Mouse (Mus musculus) liver, embryonic 14.5 days (tissue): Measurements from ENCODE around the gene Spata32. TPM values are rescaled to one million over a fixed set of nuclear protein-coding genes. Genes with fewer than 3 reads are reported as not detected.

Experiments
- ATAC-seq: fragments of 200-750 bp; cut with Nextera tagmentation; 2 replicates; pipeline ENCODE4 v1.8.0; 2017; ENCODE audit warnings: moderate number of reproducible peaks, mild to moderate bottlenecking, moderate library complexity; ENCODE audit not compliant: insufficient read depth
- DNase-seq, 3 experiments: peaks; one replicate each; pipeline ENCODE4 v3.0.0-alpha.2; 2012 to 2013; ENCODE audit warnings: low read depth in 3 of 3, low spot score in 3 of 3
- H3K27ac ChIP-seq: fragments of 300-500 bp; sonication (generic); 2 replicates; pipeline ENCODE4 v1.5.1; 2014; ENCODE audit warnings: moderate library complexity, mild to moderate bottlenecking, control low read depth, inconsistent platforms
- H3K27me3 ChIP-seq: fragments of 300-500 bp; sonication (generic); 2 replicates; pipeline ENCODE4 v1.6.1; 2014; ENCODE audit warnings: mild to moderate bottlenecking, low read length, moderate library complexity; ENCODE audit not compliant: control insufficient read depth, insufficient read depth
- H3K36me3 ChIP-seq: fragments of 300-500 bp; sonication (generic); replicated peaks from 2 replicates; pipeline ENCODE4 v1.6.1; 2014; ENCODE audit warnings: low read depth; ENCODE audit not compliant: control insufficient read depth, insufficient read depth
- H3K4me1 ChIP-seq, 2 experiments: fragments of 200-500 bp in 1 of 2; fragments of 300-500 bp in 1 of 2; sonication (generic) in 1 of 2; replicated peaks; 2 replicates each; pipeline ENCODE4 v1.6.1; 2012 to 2014; ENCODE audit warnings: antibody characterized with exemption in 1 of 2, inconsistent platforms in 1 of 2, low read length in 1 of 2; ENCODE audit not compliant: control insufficient read depth in 2 of 2, insufficient read depth in 2 of 2
- H3K4me2 ChIP-seq: fragments of 300-500 bp; sonication (generic); 2 replicates; pipeline ENCODE4 v1.6.1; 2014; ENCODE audit warnings: low read depth, mild to moderate bottlenecking, control low read depth, moderate library complexity
- H3K4me3 ChIP-seq, 2 experiments: fragments of 200-500 bp in 1 of 2; fragments of 300-500 bp in 1 of 2; sonication (generic) in 1 of 2; 2 replicates each; pipeline ENCODE4 v1.5.1; 2012 to 2014; ENCODE audit warnings: low read depth in 2 of 2, low read length in 2 of 2, mild to moderate bottlenecking in 2 of 2, control low read depth in 1 of 2, inconsistent platforms in 1 of 2, moderate library complexity in 1 of 2; ENCODE audit not compliant: insufficient read depth in 1 of 2
- H3K9ac ChIP-seq: fragments of 300-500 bp; sonication (generic); replicated peaks from 2 replicates; pipeline ENCODE4 v1.6.1; 2014; ENCODE audit warnings: mild to moderate bottlenecking, control low read depth, moderate library complexity
- H3K9me3 ChIP-seq: fragments of 300-500 bp; sonication (generic); 2 replicates; pipeline ENCODE4 v1.6.1; 2016; ENCODE audit warnings: low read length, mixed read lengths; ENCODE audit not compliant: control insufficient read depth
- CTCF ChIP-seq: IDR thresholded peaks from 2 replicates; pipeline ENCODE4 v1.5.1; 2016; ENCODE audit warnings: antibody characterized with exemption, low read depth, control low read depth
- EP300 ChIP-seq: IDR thresholded peaks from 2 replicates; pipeline ENCODE4 v1.6.1; 2016; ENCODE audit warnings: antibody characterized with exemption, low read depth
- WGBS: fragments of 180-500 bp; shearing (Covaris S2); extraction: QIAGEN DNeasy Blood & Tissue Kit; methylation state at CpG from one replicate; pipeline ENCODE4 v1.1.7; 2014; ENCODE audit not compliant: insufficient replicate concordance; 5-methylcytosine and 5-hydroxymethylcytosine counted together
- polyA plus RNA-seq, 2 experiments: library from polyadenylated mRNA; depleted of rRNA in 1 of 2; stranded (reverse) in 1 of 2; unstranded in 1 of 2; fragments of >200 nt; fragmentation: Nextera tagmentation in 1 of 2; extraction: Ambion mirVana in 1 of 2; gene quantifications; 2 replicates each; pipeline versions ENCODE4 v1.2.1 to v1.2.3; 2012 to 2014

Spata32 gene
- polyA plus RNA-seq, 2 experiments = not detected

GRCm38 (mm10) chr11:103210291-103210690 is 7.9 kb downstream of the Spata32 start:
- no peaks in the 10 kb centered on the region for H3K9me3 ChIP-seq
- H3K4me1 ChIP-seq = peaks cover 3 to 4% of the 10 kb centered on the region in 2 experiments; a peak in 2 of 4 replicates
- DNase-seq (no peak), ATAC-seq (no peak)
- H3K9ac ChIP-seq = no peak overlapping the region
- no peaks in the 10 kb centered on the region for H3K27me3 ChIP-seq
- TF ChIP-seq EP300 = no peak
- TF ChIP-seq CTCF = no peak
- 52% methylated on average over 8 of the region's 8 CpGs for WGBS
- no peak overlapping the region for H3K4me3 ChIP-seq
- H3K27ac ChIP-seq = no peak overlapping the region
- H3K36me3 ChIP-seq = no peaks in the 10 kb centered on the region
- no peak overlapping the region for H3K4me2 ChIP-seq

GRCm38 (mm10) chr11:103208458-103208857 is 9.8 kb downstream of the Spata32 start, which contains the start of gene 1700023F06Rik:
Gene 1700023F06Rik, minus strand, starts transcription at chr11:103208558.
- DNase-seq = no peak
- TF ChIP-seq EP300 (no peak), CTCF (no peak)
- Histone ChIP-seq H3K4me2 (no peak within 1 kb of the TSS), H3K4me1 (no peaks in the 10 kb centered on the region), H3K9ac (no peak within 1 kb of the TSS), H3K4me3 (no peak within 1 kb of the TSS), H3K9me3 (no peaks in the 10 kb centered on the region), H3K27ac (no peak within 1 kb of the TSS), H3K36me3 (no peaks in the 10 kb centered on the region), H3K27me3 (no peaks in the 10 kb centered on the region)
- no peak for ATAC-seq
- WGBS = 65% methylated on average over 3 of the region's 3 CpGs

- Histone ChIP-seq H3K27me3 (no peaks in the 10 kb centered on the region), H3K9me3 (no peaks in the 10 kb centered on the region), H3K9ac (no peak overlapping the region), H3K27ac (no peak overlapping the region), H3K4me1 (no peaks in the 10 kb centered on the region), H3K36me3 (no peaks in the 10 kb centered on the region), H3K4me3 (no peak overlapping the region), H3K4me2 (no peak overlapping the region)
- DNase-seq (no peak), ATAC-seq (no peak)
- 66% methylated on average over 6 of the region's 6 CpGs for WGBS
- TF ChIP-seq EP300 = no peak
- no peak for TF ChIP-seq CTCF
Observed at GRCm38 (mm10) chr11:103206203-103206602, 12.0 kb downstream of the Spata32 start.

GRCm38 (mm10) chr11:103202376-103202775 is 15.9 kb downstream of the Spata32 start:
- DNase-seq (no peak), ATAC-seq (no peak)
- H3K9ac ChIP-seq = no peak overlapping the region
- no peaks in the 10 kb centered on the region for H3K4me1 ChIP-seq
- no peak overlapping the region for H3K4me2 ChIP-seq
- H3K4me3 ChIP-seq = no peak overlapping the region
- no peak overlapping the region for H3K27ac ChIP-seq
- no peaks in the 10 kb centered on the region for H3K9me3 ChIP-seq
- no peak for TF ChIP-seq EP300
- H3K27me3 ChIP-seq = peaks cover 6% of the 10 kb centered on the region
- no peaks in the 10 kb centered on the region for H3K36me3 ChIP-seq

GRCm38 (mm10) chr11:103201664-103202063 is 16.6 kb downstream of the Spata32 start:
- Histone ChIP-seq H3K4me3 (no peak overlapping the region), H3K4me1 (no peaks in the 10 kb centered on the region), H3K4me2 (no peak overlapping the region), H3K27me3 (peaks cover 6% of the 10 kb centered on the region), H3K36me3 (no peaks in the 10 kb centered on the region), H3K9me3 (no peaks in the 10 kb centered on the region), H3K27ac (no peak overlapping the region), H3K9ac (no peak overlapping the region)
- TF ChIP-seq CTCF (no peak), EP300 (no peak)
- ATAC-seq = no peak
- WGBS = 36% methylated on average over 6 of the region's 6 CpGs
- DNase-seq = no peak
